Mouse (Mus musculus) embryo, embryonic 11 days (tissue): ENCODE results near the gene Calcoco2.

Source experiments
- DNase-seq: peaks from one replicate; pipeline ENCODE4 v3.0.0-alpha.2; 2015

The Calcoco2 gene

GRCm38 (mm10) chr11:96076221-96077105 lies 35.3 kb downstream of the Calcoco2 start:
- no peak for DNase-seq

GRCm38 (mm10) chr11:96075509-96076220 lies 36.1 kb downstream of the Calcoco2 start, which contains the start of gene Atp5g1:
Gene Atp5g1, minus strand, starts transcription at chr11:96075670.
- peak; percentile 100 for DNase-seq

DNA sequence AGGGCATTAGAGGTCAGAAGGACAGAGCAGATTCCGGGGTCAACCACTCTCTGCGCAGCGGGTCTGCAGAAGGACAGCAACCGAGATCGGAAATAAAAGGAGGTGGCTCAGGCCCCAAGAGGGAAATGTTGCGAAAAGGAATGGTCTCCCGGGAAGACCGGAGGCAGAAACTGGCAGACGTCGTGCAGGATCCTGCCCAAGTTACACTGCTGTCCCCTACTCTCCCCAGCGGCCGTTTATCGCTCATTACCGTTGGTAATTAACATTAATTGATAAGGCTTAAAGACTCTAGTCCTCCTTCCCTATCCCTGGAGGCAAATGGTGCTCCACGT lies 36.6 kb downstream of the Calcoco2 start:
- peak; percentile 12 for DNase-seq

- DNase-seq: no peak
Observed at GRCm38 (mm10) chr11:96074351-96075176, 37.2 kb downstream of the Calcoco2 start.

GRCm38 (mm10) chr11:96073295-96073993 lies 38.3 kb downstream of the Calcoco2 start:
- DNase-seq: no peak

GRCm38 (mm10) chr11:96071013-96071412 lies 40.8 kb downstream of the Calcoco2 start:
- DNase-seq: no peak

- no peak for DNase-seq
Observed at GRCm38 (mm10) chr11:96070353-96070752, 41.4 kb downstream of the Calcoco2 start.

GRCm38 (mm10) chr11:96068231-96068630 lies 43.5 kb downstream of the Calcoco2 start:
- DNase-seq: no peak

- DNase-seq: peak; percentile 98
Observed at GRCm38 (mm10) chr11:96065215-96065911, 46.4 kb downstream of the Calcoco2 start, which contains the start of gene Ube2z. Gene Ube2z, minus strand, starts transcription at chr11:96065388.

GRCm38 (mm10) chr11:96064521-96065214 lies 47.1 kb downstream of the Calcoco2 start:
- peak; percentile 70 for DNase-seq

DNA sequence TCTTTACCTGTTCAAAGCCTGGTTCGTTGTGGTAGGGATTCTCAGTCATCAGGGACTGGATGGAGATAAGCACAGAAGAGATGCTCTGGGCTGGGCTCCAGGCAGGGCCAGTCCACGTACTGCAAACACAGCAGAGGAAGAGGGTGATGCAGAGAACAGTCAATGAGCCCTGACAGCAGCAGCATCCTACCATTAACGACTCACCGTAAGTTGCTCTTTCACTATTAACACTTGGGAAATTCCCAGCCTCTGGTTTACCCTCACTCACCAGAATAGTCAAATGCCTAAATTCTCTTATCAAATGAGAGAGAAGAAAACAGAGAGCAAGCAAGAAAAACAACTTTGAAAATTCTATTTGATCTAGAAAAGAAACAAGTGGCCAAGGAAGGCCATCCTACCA lies 53.5 kb downstream of the Calcoco2 start:
- DNase-seq: no peak

GRCm38 (mm10) chr11:96050854-96051253 lies 60.9 kb downstream of the Calcoco2 start:
- DNase-seq: no peak

GRCm38 (mm10) chr11:96049939-96050338 lies 61.8 kb downstream of the Calcoco2 start:
- no peak for DNase-seq
